Mouse (Mus musculus) G1E (cell line): ENCODE data around the gene Adam11.

Experiments used
- CTCF ChIP-seq: IDR thresholded peaks from 2 replicates; pipeline ENCODE4 v1.5.1; 2012; ENCODE audit warnings: low read depth, low read length, inconsistent platforms, mixed read lengths
- GATA1 ChIP-seq: IDR thresholded peaks from 2 replicates; pipeline ENCODE4 v1.6.1; 2012; ENCODE audit warnings: borderline replicate concordance, low read length, inconsistent platforms, mixed read lengths
- TAL1 ChIP-seq: conservative IDR thresholded peaks from 2 replicates; pipeline ENCODE4 v1.6.1; 2012; ENCODE audit warnings: low read depth, low read length, inconsistent platforms, mixed read lengths

DNA sequence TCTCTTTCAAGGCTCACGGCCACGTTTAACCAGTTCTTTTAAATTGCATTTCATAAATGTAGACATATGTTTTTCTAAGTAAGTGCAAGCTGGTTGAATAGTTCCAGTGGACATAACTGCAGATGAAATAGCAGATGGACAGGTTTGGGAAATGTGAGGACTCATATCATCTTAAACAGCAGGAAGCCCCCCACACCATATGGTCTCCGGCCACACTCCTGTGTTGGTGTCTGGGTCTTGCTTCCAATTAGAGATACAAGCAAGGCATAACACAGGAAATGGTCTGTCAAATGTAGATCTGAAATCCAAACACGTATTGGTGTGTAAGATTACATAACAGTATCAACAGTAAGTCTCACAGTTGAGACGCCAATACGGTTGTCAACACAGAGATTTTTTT lies 29.9 kb upstream of the Adam11 start:
- TF ChIP-seq CTCF = no peak
- no peak for TF ChIP-seq TAL1
- TF ChIP-seq GATA1 = no peak
